Mouse (Mus musculus): Measurements from ENCODE around the gene Trpt1.
A peak's percentile ranks its signal among the peaks of the same experiment; 100 is the strongest.

Gene Trpt1

DNA sequence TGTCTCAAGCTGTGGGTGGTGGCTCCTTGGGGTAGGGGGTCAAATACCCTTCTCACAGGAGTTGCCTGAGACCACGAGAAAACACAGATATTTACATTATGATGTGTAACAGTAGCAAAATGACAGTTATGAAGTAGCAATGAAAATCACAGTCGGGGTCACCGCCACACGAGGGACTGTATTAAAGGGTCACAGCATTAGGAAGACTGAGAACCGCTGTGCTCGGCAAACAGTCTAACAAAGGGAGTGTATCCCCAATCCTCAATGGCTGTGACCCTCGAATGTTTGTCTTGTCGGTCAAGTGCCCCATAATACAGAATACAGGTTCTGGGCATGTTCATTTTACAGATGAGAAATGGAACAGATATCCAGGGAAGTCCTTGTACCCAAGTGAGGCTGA is 1.9 kb upstream of the Trpt1 start:
- DNase-seq (ENCODE audit: low spot score), result no peak

DNA sequence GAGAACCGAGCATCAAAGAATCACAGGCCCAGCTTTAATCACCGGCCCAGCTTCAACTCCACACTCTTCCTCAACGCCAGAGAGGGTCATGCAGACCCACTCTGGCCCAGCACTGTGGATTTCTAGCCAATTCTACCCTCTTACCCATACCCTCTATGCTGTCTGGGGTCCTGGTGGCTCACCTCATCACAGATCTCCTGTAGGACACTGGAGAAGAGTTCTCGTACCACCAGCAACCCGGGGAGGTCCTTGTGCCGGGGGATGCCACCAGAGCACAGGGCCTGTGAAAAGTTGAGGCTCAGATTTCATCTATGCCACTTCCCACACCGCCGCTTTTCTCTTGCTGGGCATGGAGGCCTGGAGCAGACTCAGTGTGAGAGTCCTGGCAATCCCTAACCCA is 1.4 kb upstream of the Trpt1 start:
- DNase-seq (ENCODE audit: low spot score), result no peak

DNA sequence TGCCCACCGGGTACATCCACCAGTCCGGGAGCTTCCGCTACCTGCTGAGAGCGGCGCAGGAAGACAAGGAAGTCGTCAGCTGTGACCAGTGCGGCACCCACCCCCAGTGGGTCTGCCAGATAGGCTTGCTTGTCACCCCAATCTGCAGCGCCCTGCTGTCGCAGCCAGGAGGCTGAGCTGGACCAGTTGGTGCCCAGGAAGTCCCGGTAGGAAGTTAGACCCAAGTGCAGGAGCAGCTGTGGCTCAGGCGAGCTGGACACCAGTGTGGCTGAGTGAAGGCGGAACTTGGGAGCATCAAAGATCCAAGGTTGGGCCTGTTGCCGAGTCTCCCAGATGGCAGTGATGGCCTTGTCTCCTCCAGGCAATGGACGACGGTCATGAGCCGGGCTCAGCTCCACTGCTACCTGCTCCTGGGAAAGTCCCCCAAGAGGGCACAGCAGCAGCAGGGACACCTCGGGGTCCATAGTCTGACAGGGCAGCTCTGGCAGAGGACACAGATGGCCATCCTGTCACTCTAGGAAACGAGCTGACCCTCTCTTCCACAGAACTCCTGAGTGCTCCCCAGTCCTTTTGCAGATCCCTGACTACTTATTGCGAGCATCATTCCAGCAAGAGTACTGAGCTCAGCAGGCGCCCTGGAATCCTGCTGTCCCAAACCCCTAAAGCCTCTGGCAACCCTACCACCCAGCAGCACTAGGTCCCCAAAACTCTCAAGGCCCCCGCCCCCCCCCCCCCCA is 508 bp upstream of the Trpt1 start:
- DNase-seq (ENCODE audit: low spot score), result no peak

DNA sequence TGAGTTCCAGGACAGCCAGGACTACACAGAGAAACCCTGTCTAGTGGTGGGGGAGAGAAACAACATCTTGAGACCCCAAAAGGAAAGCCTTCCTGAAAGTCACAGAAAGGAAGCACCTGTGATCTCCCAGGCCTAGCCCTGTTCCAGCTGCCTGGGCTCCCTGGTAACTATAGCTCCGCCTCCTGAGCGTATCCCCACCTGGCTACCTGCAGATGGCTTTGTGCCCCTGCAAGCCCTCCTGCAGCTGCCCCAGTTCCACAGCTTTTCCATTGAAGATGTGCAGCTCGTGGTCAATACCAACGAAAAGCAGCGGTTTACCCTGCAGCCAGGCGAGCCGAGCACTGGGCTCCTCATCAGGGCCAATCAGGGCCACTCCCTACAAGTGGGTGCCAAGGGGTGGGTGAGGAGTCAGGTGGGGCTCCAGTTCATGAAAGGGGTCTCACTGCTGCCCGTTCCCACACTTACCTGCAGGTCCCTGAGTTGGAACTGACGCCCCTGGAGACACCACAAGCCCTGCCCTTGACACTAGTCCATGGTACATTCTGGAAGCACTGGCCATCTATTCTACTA is 1.9 kb downstream of the Trpt1 start:
- no peak for DNase-seq (ENCODE audit: low spot score)

DNA sequence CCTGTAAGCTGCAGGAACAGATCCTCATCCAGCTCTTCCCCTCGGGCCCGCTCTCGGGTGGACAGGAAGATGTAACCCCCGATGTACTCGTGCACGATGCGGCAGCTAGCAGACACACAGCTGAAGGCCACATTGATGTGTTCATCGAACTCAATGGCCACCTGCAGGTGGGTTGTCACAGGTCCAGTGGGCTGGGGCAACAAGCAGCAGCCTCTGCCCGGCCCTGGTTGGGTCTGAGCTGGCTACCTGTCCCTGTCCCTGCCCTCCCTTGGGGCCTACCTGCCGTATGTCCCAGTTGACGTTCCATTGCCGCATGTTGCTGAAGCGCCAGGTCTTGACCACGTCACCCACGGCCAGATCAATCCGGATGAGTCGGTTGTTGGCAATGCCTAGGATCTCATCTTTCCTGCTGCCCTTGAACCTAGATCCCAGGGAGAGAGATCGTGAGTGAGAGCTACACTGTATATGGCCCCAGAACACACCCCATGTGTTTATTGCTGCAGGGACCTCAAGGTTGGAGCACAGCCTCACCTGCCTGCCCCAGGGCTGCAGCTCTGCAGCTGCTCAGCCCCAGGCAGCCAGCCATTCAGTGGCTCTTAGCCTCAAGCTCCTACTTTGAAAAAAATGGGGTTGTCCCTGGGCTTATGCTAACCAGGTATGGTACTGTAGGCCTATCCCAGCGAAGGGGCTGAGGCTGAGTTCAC is 3.6 kb downstream of the Trpt1 start:
- DNase-seq (ENCODE audit: low spot score), result no peak

DNA sequence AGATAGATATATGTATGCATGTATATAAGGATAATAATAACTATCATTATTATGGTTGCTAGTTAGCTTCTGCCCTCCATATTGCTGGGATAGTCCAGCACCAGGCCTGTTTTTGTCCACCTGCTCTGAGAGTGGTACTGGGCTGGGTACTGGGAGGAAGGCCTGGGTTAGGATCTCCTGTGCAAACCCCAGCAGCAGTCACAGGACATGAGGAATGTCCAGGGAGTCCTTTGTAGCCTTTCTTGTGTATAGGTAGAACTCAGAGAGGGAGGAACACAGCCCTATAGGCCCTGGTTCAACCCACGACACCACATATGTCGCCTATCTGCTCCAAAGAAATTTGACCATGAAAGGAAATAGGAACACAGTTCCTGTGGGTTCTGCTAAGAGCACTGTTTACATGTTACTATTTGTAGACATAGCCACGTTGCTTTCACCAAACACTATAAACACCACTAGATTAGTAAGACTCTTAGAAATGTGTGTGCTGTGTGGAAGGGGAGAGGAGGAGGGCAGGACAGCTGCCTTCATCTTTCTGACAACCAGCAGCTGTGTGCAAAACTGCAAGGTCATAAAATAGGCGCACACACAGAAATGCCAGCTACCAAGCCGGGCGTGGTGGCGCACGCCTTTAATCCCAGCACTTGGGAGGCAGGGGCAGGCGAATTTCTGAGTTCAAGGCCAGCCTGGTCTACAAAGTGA is 11.1 kb downstream of the Trpt1 start:
- no peak for DNase-seq (ENCODE audit: low spot score)

GRCm38 (mm10) chr19:7012426-7012825 is 16.5 kb downstream of the Trpt1 start:
- no peak for DNase-seq (ENCODE audit: low spot score)

GRCm38 (mm10) chr19:7013984-7014383 is 18.1 kb downstream of the Trpt1 start:
- DNase-seq (ENCODE audit: low spot score), result no peak

DNA sequence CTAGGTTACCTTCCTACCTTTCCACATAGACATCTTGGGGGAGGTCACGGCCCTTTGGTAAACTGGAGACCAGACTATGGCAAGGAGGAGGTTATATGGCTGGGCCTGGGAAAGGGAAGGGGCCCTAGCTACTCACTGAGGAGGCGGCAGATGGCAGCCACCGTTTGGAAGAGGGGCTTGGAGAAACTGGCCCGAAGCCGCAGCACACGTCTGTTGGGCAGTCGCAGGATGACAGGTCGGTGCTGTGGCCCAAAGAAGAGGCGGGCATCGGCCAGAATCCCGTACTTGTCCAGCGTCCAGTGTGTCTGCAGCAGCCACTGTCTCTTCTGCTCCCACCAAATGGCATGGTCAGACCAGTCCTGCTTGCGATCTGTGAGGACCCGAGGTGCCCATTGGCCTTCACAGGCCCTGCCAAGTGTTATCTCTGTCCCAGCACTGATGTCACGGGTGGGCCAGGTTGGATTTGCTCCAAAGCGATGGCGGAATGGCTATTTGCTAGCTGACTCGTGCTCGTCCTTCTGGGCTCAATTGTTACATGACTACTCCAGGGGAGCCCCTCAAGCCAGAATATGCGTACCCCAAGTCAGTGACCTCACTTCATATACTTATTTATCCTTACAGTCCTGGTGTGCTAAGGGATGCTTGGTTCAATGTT is 18.7 kb downstream of the Trpt1 start:
- no peak for DNase-seq (ENCODE audit: low spot score)

DNA sequence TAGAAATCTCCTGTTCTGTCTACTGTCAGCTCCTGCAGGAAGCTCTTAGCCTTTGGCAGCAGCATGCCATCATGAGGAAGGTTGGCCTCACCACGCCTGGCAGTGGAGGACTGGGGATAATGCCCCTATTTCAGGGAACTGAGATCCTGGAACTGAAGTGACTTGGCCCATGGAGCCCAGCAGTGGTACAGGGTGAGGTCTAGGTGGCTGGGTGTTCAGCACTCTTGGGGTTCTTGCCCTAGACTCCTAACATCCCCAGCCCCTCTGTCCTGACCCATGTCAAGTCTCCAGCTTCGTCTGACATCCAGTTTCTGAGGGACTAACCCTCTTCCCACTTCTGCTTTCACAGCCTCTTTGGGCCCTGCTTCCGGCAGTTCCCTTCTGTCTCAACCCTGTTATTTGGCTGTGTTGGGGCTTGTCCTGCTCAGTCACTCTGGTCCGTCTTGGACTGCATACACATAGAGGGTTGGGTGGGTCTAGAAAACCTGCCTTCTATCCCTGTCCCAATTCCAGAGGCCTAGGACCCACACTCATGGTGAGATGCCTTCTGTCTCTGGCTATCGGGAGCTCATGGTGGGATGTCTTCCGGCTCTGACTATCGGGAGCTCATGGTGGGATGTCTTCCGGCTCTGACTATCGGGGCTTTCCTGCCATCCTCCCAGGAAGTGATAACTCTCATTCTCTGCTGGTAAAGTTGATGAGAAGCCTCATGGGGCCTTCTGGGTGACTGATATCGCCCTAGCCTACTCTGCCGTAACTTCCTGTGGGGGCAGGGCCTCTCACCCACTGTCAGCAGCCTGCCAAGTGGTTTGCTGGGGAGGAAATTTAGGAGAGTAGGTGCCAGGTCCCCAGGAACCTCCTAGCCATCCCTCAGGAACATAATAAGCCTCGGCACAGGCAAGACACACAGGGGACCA is 21.9 kb downstream of the Trpt1 start:
- no peak for DNase-seq (ENCODE audit: low spot score)

GRCm38 (mm10) chr19:7018546-7018945 is 22.6 kb downstream of the Trpt1 start:
- no peak for DNase-seq (ENCODE audit: low spot score)

GRCm38 (mm10) chr19:7019191-7019590 is 23.3 kb downstream of the Trpt1 start, which contains the start of gene Fermt3:
TSS of gene Fermt3 (minus strand) at chr19:7019469.
- DNase-seq (ENCODE audit: low spot score), result peak; percentile 81

- peak; percentile 74 for DNase-seq (ENCODE audit: low spot score)
These were observed 24.3 kb downstream of the Trpt1 start for GRCm38 (mm10) chr19:7020224-7020641.

- no peak for DNase-seq (ENCODE audit: low spot score)
These were observed 33.6 kb downstream of the Trpt1 start for GRCm38 (mm10) chr19:7029531-7029930.

DNA sequence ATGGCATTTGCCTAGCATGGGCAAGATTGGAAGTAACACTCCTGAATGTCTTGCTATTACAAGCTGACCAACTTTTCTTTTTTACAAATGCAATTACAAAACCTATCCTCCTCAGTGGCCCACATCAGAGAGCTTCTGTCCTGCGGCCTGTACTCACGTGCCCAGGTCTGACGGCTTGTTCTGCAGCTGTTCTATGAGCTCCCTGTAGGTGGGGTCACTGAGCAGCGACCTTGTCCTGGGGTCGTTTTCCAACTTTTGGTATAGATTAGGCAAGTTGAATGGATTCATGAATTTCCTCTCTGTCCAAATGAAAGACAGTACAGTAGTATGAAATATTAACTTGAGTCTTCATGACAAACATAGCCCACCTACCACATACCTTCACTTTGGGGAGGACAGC is 38.1 kb downstream of the Trpt1 start:
- no peak for DNase-seq (ENCODE audit: low spot score)

GRCm38 (mm10) chr19:7039088-7039720 is 43.3 kb downstream of the Trpt1 start:
- no peak for DNase-seq (ENCODE audit: low spot score)

GRCm38 (mm10) chr19:7039841-7040636 is 44.1 kb downstream of the Trpt1 start, which contains the start of gene Stip1:
TSS of gene Stip1 (minus strand) at chr19:7039967.
- DNase-seq (ENCODE audit: low spot score), result peak; percentile 100

DNA sequence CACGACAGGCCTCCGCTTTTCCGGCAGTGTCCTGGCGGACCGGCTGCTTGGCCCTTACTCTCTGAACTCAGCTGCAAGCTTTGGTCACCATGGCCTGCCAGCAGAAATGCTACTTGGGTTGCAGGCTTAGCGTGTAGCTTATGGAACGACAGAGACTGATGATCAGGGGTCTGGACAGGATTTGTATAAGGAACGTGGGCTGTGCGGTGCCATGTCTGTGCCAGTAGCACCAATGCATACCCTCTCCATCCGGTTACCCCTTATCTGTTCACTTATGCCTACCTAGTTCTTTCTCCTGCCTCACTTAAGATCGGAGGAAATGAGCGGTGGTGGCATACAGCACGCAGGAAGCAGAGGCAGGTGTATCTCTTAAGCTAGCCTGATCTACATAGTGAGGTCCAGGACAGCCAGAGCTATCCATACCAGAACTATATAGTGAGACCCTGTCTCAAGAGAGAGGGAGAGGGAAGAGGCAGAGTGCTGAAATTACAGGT is 44.8 kb downstream of the Trpt1 start:
- DNase-seq (ENCODE audit: low spot score), result no peak

DNA sequence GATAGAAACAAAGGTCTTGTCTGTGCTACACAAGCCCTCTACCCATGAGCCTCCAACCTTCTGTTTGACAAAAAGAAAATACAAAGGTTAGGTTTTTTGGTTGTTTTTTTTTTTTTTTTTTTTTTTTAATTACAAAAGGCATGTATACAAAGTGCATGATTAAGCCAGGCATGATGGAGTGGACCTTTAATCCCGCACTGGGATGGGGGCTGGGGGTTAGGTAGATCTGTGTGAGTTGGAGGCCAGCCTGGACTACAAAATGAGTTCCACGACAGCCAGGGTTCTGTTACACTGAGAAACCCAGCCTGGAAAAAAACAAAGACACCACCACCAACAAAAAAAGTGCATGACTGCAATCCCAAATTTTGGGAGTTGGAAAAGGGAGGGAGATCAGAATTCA is 45.2 kb downstream of the Trpt1 start:
- DNase-seq (ENCODE audit: low spot score), result no peak
